Mouse (Mus musculus) embryonic fibroblast, embryonic 13.5 days (primary cell): Measurements from ENCODE around the gene Irs1. TPM values are rescaled to one million over a fixed set of nuclear protein-coding genes. Genes with fewer than 3 reads are reported as not detected.

Experiments used
- H3K27ac ChIP-seq: 2 replicates; pipeline ENCODE4 v1.5.1; 2012; ENCODE audit warnings: low read length, control low read depth, inconsistent platforms; ENCODE audit not compliant: insufficient read depth
- H3K4me1 ChIP-seq: 2 replicates; pipeline ENCODE4 v1.6.1; 2011; ENCODE audit warnings: low read length; ENCODE audit not compliant: control insufficient read depth, insufficient read depth
- H3K4me3 ChIP-seq: 2 replicates; pipeline ENCODE4 v1.5.1; 2011; ENCODE audit warnings: mild to moderate bottlenecking, control low read depth, low read length; ENCODE audit not compliant: insufficient read depth
- CTCF ChIP-seq: IDR thresholded peaks from 2 replicates; pipeline ENCODE4 v1.5.1; 2011; ENCODE audit warnings: mild to moderate bottlenecking, control low read depth, low read length, moderate library complexity, borderline replicate concordance; ENCODE audit not compliant: insufficient read depth
- POLR2A ChIP-seq: IDR thresholded peaks from 2 replicates; pipeline ENCODE4 v1.6.1; 2011; ENCODE audit warnings: low read depth, mild to moderate bottlenecking, control low read depth, low read length, moderate library complexity
- polyA plus RNA-seq: library from polyadenylated mRNA; stranded (reverse); fragments of >200 nt; gene quantifications from 2 replicates; pipeline ENCODE4 v1.2.4, GENCODE M21; 2011; ENCODE audit warnings: low read depth; ENCODE audit not compliant: missing spikeins, insufficient read length

The Irs1 gene
- polyA plus RNA-seq, 1 experiment, result 41.2 TPM

DNA sequence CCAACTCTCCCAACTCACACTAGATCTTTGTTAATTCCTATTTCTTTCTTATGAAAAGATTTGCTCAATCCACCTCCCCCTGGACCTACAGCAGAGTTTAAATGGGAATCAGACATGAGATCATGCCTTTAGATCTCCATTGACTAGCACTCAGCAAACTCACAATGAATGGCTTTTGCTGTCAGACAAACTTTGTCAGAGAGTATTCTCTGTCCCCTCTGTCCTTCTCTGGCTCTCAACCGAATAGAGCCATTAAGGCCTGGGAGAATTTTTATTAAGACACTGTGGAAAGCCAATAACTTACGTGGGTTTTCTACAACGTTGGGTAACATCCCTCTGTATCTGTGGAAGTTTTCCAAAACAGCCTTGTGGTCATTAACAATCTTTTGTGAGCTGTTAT lies 31.2 kb downstream of the Irs1 start:
- TF ChIP-seq CTCF, result no peak
- no peak for TF ChIP-seq POLR2A
- peaks cover 9% of the 10 kb centered on the region; the same call in 1 of the 2 replicates for H3K4me1 ChIP-seq
- no peak overlapping the region for H3K4me3 ChIP-seq
- H3K27ac ChIP-seq, result peak overlapping the region; percentile 47; the same call in 1 of the 2 replicates

- no peak overlapping the region for H3K27ac ChIP-seq
- H3K4me3 ChIP-seq, result no peak overlapping the region
- TF ChIP-seq POLR2A, result no peak
- TF ChIP-seq CTCF, result no peak
- H3K4me1 ChIP-seq, result peaks cover 9% of the 10 kb centered on the region; the same call in 1 of the 2 replicates
Measured at GRCm38 (mm10) chr1:82258331-82258730, 32.9 kb downstream of the Irs1 start.

DNA sequence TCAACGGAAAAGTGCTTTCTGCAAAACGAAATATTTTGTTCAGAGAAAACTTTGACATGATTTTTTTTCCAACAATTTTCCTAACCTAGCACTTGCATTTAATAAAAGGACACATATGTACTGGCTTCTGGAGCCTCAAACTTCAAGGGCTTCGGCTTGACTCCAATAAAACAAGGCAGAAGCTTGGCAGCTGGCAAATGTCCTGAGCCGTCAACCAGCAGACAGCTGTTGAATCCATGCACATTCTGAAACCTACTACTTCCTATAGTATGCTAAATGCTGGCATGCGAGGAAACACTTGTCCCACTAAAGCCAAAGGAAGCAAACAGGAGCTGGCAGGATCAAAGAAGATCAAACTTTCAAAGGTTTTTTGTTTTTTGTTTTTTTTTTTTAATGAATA lies 33.8 kb downstream of the Irs1 start:
- Histone ChIP-seq H3K4me1 (peaks cover 9% of the 10 kb centered on the region; the same call in 1 of the 2 replicates), H3K4me3 (no peak overlapping the region), H3K27ac (no peak overlapping the region)
- no peak for TF ChIP-seq CTCF
- TF ChIP-seq POLR2A, result no peak

GRCm38 (mm10) chr1:82253789-82254445 lies 37.3 kb downstream of the Irs1 start:
- H3K4me3 ChIP-seq, result no peak overlapping the region
- H3K27ac ChIP-seq, result no peak overlapping the region
- no peak for TF ChIP-seq CTCF
- TF ChIP-seq POLR2A, result no peak
- H3K4me1 ChIP-seq, result 0 out of 2 replicates have a peak, but pooled peaks cover 5% of the 10 kb centered on the region

DNA sequence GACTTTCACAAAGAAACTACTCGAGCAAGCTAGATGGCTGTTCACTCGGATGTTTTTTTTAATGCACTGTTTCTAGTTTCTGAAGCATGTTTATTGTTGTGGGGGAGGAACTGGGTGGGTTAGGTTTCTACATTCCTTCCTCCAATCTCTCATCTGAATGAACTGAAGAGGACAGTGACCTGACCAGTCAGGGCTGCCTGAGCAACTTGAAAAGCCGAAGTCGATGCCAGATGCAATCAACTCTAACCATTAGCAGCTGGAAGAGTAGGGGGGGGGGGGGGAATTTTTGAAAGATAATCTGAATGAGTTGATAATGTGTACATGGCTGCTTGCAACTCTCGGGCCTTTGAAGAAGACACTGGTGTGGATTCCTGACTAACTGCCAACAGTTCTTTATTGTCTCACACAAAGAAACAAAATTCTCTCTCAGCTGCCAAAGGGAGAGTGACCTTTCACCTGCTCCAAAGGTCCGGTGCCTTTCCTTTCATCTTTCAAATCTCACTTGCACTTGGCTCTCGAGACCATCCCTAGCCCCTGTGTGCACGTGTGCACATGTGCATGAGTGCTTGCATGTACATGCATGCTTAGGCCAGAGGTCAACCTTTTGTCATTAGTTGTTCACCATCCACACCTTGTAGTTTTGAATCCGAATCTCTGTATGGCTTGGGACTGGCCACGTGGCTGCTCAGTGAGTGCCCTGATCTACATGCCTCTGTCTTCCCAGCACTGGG lies 43.8 kb downstream of the Irs1 start:
- TF ChIP-seq CTCF (no peak), POLR2A (no peak)
- H3K4me3 ChIP-seq, result no peak overlapping the region
- H3K4me1 ChIP-seq, result 0 out of 2 replicates have a peak, but pooled peaks cover 2% of the 10 kb centered on the region
- no peak overlapping the region for H3K27ac ChIP-seq

- Histone ChIP-seq H3K27ac (no peak overlapping the region), H3K4me3 (no peak overlapping the region), H3K4me1 (0 out of 2 replicates have a peak, but pooled peaks cover 2% of the 10 kb centered on the region)
- TF ChIP-seq POLR2A (no peak), CTCF (no peak)
Measured at GRCm38 (mm10) chr1:82245002-82245401, 46.2 kb downstream of the Irs1 start.

DNA sequence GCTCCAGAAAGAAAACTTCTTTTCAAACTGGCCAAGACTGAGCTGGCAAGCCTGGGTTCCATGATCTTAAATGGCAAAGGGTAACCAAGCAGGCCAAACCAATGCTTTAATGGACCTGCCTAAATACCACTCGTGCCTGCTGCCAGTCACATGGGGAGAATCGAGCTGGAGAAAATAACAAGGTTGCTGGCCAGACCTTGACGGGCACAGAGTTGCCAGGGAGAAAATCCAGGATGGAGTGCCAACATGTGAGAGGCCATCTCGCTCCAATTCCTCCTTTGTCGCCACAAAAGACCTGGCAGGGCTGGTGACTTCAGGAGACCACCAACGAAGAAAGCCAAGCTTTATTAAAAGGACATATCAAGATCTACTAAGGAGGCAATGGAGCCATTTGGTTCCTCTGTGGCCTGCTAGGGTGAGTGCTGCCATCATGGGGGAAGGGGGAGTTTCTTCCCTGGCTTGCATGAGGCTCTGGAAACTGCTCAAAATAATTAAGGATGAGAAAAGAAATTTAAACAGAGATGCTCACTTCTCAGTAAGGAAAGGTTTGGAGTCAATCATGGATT lies 47.9 kb downstream of the Irs1 start:
- H3K4me3 ChIP-seq, result no peak overlapping the region
- H3K27ac ChIP-seq, result no peak overlapping the region
- TF ChIP-seq CTCF (no peak), POLR2A (no peak)
- H3K4me1 ChIP-seq, result 0 out of 2 replicates have a peak, but pooled peaks cover 2% of the 10 kb centered on the region

- no peak overlapping the region for H3K27ac ChIP-seq
- no peak overlapping the region for H3K4me3 ChIP-seq
- H3K4me1 ChIP-seq, result no peaks in the 10 kb centered on the region
- no peak for TF ChIP-seq POLR2A
- TF ChIP-seq CTCF, result no peak
Measured at GRCm38 (mm10) chr1:82239409-82240201, 51.6 kb downstream of the Irs1 start.

DNA sequence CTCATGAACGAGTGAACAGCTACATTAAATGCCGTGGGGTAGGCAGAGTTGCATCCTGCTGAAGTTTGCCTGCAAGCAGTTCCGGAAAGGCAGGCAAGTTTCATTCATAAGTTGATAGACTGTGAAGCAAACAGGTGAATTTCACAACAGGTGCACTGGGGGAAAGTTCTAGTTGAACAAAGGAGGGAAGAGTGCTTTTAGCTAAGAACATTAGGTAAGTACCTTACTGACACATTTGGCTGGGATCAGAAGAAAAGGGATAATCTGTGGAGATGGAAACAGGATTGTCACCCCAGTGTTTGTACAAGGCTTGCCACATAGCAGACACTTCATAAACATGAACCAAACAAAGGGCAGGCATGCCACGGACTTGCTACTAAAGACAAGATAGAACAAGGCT lies 53.0 kb downstream of the Irs1 start:
- no peak overlapping the region for H3K27ac ChIP-seq
- no peaks in the 10 kb centered on the region for H3K4me1 ChIP-seq
- H3K4me3 ChIP-seq, result no peak overlapping the region
- TF ChIP-seq CTCF (no peak), POLR2A (no peak)
